Mouse (Mus musculus): Measurements from ENCODE around the gene Foxe3.

GRCm38 (mm10) chr4:114929155-114929554 is 3.3 kb upstream of the Foxe3 start:
- no peak for TF ChIP-seq EP300 (IDR thresholded peaks at IDR 0.05; ENCODE audit: insufficient read depth, low read depth, low read length)
- TF ChIP-seq CTCF (IDR thresholded peaks at IDR 0.05; ENCODE audit: low read depth, low read length) = no peak
